Mouse (Mus musculus) A20 (cell line): ENCODE measurements at regions not wholly inside any gene's neighbourhood (a gene's known extent, or its start where the extent isn't known, plus 50 kb on each side); places are given as distances from the start of the nearest gene placed in this dataset.
"Not testable (repeated sequence)": the region's sequence is repeated elsewhere in the genome, so short reads cannot be mapped to it uniquely, and the experiment has no call there.

Source experiments
- DNase-seq: peaks from one replicate; pipeline ENCODE4 v3.0.0-alpha.2; 2011; ENCODE audit warnings: low read depth, low spot score

DNA sequence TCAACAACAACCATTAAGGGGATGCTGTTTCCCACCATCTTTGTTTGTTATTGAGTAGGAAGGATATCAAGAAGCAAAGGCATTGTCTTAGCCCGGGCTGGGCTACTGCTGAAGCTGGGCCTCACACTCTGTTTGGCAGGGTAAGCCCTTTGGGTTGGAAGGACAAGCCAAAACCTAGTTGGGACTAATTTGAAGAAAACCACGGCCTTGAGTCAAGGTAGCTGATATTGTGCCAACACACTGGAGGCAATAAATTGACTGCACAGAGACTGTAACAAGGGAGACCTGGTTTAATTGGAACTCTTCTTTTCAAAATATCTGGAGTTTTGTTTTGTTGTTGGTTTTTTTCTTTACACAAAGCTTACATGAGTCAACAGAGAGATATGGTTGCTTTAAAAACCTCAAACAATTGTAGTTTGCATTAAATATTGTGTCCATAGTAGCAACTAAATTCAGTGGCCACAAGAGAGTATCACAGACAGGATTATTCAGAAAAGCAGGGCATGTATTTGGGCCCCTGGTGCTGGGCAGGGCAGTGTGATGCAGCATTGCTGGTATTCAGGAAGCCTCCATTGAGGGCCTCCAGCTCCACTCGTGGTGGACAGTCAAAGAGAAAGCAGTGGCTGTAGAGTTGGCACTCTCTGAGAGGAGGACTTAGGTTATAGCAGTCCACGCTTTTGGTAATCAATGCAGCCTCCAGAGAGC, 105.5 kb upstream of the Ubl3 start:
- no peak for DNase-seq

- DNase-seq: peak; percentile 54
Measured at GRCm38 (mm10) chr5:148652525-148653243, 100.1 kb upstream of the Ubl3 start.

DNA sequence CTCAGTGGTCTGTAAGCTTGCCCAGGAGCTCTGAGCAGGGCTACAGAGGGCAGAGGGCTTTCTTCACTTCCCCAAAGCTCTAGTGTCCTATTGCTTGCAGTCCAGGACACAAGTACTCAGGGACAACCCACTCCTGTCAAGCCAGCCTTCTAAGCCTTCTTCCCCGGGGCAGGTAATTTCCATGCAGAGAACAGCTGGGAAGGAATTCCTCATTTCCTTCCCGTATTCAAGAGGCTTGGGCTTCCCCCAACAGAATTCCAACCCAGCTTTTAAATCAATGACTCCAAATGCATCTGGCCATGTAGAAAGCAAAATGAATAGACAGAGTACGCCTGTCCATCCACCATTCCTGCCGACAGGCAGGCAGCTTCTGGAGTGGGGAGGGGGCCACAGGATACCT, 99.1 kb upstream of the Ubl3 start:
- no peak for DNase-seq

GRCm38 (mm10) chr5:148649573-148649972, 97.0 kb upstream of the Ubl3 start:
- DNase-seq: not testable (repeated sequence)

DNA sequence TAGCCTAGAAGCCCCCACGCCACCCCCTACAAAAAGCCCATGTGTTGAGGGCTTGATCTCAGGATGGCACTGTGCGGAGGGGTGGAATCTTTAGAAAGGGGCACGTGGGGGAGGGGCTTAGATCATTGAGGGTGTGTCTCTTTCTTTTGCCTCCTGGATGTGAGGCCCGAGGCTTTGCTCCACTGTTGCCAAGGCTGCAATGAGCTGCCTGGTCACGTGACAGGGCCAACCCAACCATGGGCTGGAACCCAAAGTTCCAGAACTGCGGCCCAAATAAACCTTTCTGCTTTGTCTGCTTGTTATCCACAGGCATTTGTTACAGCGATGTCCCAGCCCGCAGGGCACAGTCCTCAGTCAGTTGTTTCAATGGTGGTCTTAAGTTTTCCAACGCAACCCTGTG, 96.5 kb upstream of the Ubl3 start:
- no peak for DNase-seq

GRCm38 (mm10) chr5:148647644-148648043, 95.1 kb upstream of the Ubl3 start:
- DNase-seq: no peak

DNA sequence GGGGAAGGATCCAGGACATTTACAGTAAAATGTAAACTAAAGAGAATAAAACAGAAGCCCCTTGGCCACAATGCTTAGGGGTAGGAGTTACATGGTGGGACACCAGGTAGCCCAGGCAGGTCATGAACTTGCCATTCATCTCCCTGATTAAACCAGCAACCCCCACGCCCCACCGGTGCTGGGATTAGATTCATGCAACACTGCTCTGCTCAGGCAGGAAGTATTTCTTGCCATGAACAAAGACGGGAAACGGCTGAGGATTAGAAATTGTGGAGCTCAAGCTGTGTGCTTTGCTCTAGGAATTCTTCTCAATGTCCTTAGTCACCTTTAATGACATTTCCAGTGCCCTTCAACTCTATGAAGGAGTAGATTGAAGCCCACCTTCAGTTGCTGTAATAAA, 93.2 kb upstream of the Ubl3 start:
- no peak for DNase-seq

DNA sequence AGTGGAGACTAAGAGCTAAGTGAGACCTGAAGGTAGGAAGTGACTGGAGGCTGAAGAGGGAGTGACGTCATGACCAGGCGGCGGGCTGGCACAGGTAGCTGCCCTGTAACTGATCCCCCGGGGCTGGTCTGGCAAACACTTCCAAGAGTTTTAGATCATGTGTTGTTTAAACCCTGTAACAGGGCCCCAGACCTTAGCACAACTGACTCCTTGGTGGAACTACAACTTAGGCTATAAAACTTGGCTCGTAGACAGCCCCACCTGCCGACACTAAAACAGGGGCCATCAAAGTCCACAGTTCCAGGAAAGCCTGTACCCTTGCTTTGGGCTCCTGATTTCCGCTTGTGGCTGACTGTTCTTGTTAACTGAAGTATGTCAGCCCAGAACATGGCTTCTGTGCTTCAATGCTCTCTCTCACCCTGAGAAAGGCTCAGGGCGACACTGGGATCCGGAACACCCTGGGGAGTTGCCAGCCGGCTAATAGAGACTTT, 92.6 kb upstream of the Ubl3 start:
- no peak for DNase-seq

GRCm38 (mm10) chr5:148644345-148644744, 91.8 kb upstream of the Ubl3 start:
- DNase-seq: no peak

GRCm38 (mm10) chr5:148641652-148642395, 89.2 kb upstream of the Ubl3 start:
- DNase-seq: no peak

GRCm38 (mm10) chr5:148640523-148640922, 87.9 kb upstream of the Ubl3 start:
- DNase-seq: no peak

DNA sequence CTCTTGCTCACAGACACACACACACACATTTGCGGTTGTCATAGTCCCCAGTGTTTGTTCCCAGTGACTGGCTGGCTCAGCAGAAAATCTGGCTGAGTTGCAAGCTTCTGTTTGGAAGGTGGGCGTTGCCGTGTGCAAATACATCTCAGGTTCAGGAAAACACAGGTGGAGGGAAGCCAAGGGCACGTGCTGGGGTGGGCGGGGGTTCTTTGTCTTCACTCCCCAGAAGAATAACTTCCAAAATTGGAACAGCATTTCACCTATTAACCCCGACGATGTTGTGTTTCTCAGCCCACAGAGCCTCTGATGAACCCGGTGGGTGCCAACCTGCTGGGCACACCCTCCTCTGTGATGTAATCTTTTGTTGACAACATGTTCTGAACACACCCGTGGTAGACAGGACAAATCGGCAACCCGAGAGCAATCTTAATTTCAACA, 82.3 kb upstream of the Ubl3 start:
- DNase-seq: no peak

DNA sequence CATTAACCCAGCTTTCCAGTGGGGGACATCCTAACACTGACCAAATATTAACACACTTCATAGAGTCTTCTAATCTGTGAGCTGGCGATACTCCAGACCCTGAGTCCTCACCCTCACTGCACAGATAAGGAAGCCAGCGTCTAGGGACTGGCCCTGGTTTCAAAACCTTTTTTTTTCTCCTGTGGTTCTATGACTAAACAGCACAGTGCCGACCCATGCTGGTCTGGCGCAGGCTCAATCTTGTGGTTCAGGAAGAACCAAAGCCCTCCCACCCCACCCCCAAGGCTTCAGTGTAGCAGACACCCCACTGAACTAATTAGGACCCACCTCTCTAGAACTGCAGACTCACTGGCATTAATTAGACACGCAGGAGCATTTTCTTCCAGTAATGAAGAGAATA, 81.4 kb upstream of the Ubl3 start:
- peak; percentile 48 for DNase-seq

DNA sequence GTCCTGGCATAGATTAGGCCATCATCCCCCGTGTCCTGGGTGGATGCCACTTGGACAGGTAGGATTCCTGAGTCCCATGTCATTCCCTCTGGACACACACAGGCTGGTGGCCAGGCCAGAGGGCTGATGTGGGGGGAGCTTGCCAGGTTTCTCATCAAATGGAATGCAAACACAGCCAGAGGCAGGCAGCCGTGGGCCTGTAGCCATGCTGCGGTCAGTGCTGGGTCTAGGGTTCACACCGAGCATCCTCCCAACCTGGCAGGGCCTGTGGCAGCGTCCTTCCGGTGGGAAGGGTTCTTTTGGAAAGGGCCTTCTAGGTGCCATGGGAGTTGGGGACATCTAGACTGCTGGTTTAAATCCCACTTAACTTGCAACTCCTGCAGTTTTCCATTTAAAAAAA, 80.7 kb upstream of the Ubl3 start:
- DNase-seq: no peak

- DNase-seq: no peak
Measured at GRCm38 (mm10) chr5:148632516-148633170, 80.1 kb upstream of the Ubl3 start.

GRCm38 (mm10) chr5:148631566-148631965, 79.0 kb upstream of the Ubl3 start:
- DNase-seq: no peak

GRCm38 (mm10) chr5:148626014-148626413, 73.4 kb upstream of the Ubl3 start:
- no peak for DNase-seq

DNA sequence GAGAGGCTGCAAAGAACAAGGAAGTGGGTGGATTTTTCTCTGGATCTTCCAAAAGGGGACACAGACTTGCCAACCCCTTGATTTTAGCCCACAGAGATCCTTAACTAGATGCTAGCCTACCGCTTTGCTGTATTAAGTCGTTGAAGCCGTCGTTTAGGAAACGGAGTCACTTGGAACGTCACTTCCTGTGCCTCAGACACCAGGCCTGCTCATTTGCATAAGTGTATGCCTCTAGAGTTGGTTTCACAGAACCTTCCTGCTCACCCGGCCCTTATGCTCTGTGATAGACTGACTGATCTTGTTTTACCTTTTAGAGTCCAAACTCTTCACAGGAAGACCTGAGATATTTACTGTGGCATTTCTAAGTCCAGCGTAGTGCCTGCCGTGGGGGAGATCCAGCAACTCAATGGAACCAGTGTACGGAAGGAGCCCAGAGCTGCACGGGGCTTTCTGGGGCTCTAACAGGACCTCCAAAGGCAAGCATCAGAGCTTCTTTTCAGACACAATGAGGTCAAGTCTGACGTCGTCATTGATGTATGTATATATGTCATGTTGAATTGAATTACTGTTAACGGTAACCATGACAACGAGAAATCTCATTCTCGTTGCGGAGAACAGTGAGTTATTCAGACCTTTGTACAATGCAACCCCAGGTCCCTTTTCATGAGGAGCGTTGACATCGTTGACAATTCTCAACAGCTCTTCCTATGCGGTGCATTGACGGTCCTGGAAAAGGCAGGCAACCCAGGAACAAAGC, 72.2 kb upstream of the Ubl3 start:
- DNase-seq: no peak

GRCm38 (mm10) chr5:148620895-148621786, 68.6 kb upstream of the Ubl3 start:
- DNase-seq: no peak

- DNase-seq: no peak
Measured at GRCm38 (mm10) chr5:148619917-148620316, 67.3 kb upstream of the Ubl3 start.
